Mouse (Mus musculus) intestine, embryonic 14.5 days (tissue): ENCODE measurements around the gene Eif2s3y. TPM values are rescaled to one million over a fixed set of nuclear protein-coding genes. Genes with fewer than 3 reads are reported as not detected.

Source experiments
- ATAC-seq: fragments of 200-750 bp; cut with Nextera tagmentation; replicated peaks from 2 replicates; pipeline ENCODE4 v1.8.0; 2017; ENCODE audit warnings: low read depth, moderate number of reproducible peaks, moderate TSS enrichment, moderate library complexity; ENCODE audit not compliant: low FRiP score, low TSS enrichment
- DNase-seq: peaks from one replicate; pipeline ENCODE4 v3.0.0-alpha.2; 2018; ENCODE audit warnings: low spot score
- H3K27ac ChIP-seq: fragments of 300-500 bp; sonication (generic); 2 replicates; pipeline ENCODE4 v1.5.1; 2014; ENCODE audit warnings: low read depth, mild to moderate bottlenecking, control low read depth
- H3K27me3 ChIP-seq: fragments of 300-500 bp; sonication (generic); replicated peaks from 2 replicates; pipeline ENCODE4 v1.6.1; 2014; ENCODE audit warnings: low read length, control low read depth; ENCODE audit not compliant: control insufficient read depth, insufficient read depth
- H3K36me3 ChIP-seq: fragments of 300-500 bp; sonication (generic); 2 replicates; pipeline ENCODE4 v1.6.1; 2014; ENCODE audit warnings: low read length, control low read depth; ENCODE audit not compliant: control insufficient read depth, insufficient read depth
- H3K4me1 ChIP-seq: fragments of 300-500 bp; sonication (generic); replicated peaks from 2 replicates; pipeline ENCODE4 v1.6.1; 2014; ENCODE audit warnings: low read length, control low read depth, mixed read lengths; ENCODE audit not compliant: control insufficient read depth, insufficient read depth
- H3K4me2 ChIP-seq: fragments of 300-500 bp; sonication (generic); 2 replicates; pipeline ENCODE4 v1.6.1; 2014; ENCODE audit warnings: low read length
- H3K4me3 ChIP-seq: fragments of 300-500 bp; sonication (generic); 2 replicates; pipeline ENCODE4 v1.5.1; 2014; ENCODE audit warnings: low read depth, low read length, control low read depth, mixed read lengths
- H3K9ac ChIP-seq: fragments of 300-500 bp; sonication (generic); 2 replicates; pipeline ENCODE4 v1.6.1; 2014; ENCODE audit warnings: mild to moderate bottlenecking, low read length
- H3K9me3 ChIP-seq: fragments of 300-500 bp; sonication (generic); 2 replicates; pipeline ENCODE4 v1.6.1; 2016; ENCODE audit warnings: low read length, control low read depth; ENCODE audit not compliant: control insufficient read depth
- WGBS: fragments of 180-500 bp; shearing (Covaris S2); extraction: QIAGEN DNeasy Blood & Tissue Kit; methylation state at CpG from one replicate; pipeline ENCODE4 v1.1.7; 2014; 5-methylcytosine and 5-hydroxymethylcytosine counted together
- microRNA-seq: library from miRNA; unstranded; fragments of <30 nt; microRNA quantifications from one replicate; pipeline ENCODE4, GENCODE M21; 2016
- polyA plus RNA-seq: library from polyadenylated mRNA; unstranded; fragments of >200 nt; fragmentation: Nextera tagmentation; extraction: Ambion mirVana; gene quantifications from 2 replicates; pipeline ENCODE4 v1.2.1, GENCODE M21; 2014

The Eif2s3y gene
- 59.9 TPM in 1 of 2 replicates, not detected in the other for polyA plus RNA-seq

GRCm38 (mm10) chrY:1009882-1010751 lies at the start of gene Eif2s3y:
Gene Eif2s3y, plus strand, starts transcription at chrY:1010543.
- WGBS = 17% methylated on average over 23 of the region's 31 CpGs
- H3K4me3 ChIP-seq = peak within 1 kb of the TSS; percentile 38

More at GRCm38 (mm10) chrY:1009882-1010751, at the start of gene Eif2s3y:
- ATAC-seq (peak; percentile 93; the same call in 1 of the 2 replicates), DNase-seq (peak; percentile 55)
- Histone ChIP-seq H3K9me3 (no peaks in the 10 kb centered on the region), H3K27me3 (no peaks in the 10 kb centered on the region), H3K27ac (no peak within 1 kb of the TSS), H3K36me3 (no peaks in the 10 kb centered on the region), H3K9ac (peak within 1 kb of the TSS; percentile 37; the same call in 1 of the 2 replicates), H3K4me1 (no peaks in the 10 kb centered on the region), H3K4me2 (peak within 1 kb of the TSS; percentile 38)

Small RNA genes within 50 kb of the gene (microRNA-seq; reads per million reads assigned to microRNA genes)
- gene Gm47281 = not detected

Other genes with a start within 250 kb of the Eif2s3y start
- gene Zfy1, start 213.1 kb upstream of the Eif2s3y start, polyA plus RNA-seq = not detected in 2 replicates
- not detected in 2 replicates for gene Uba1y, start 191.9 kb upstream of the Eif2s3y start, polyA plus RNA-seq
- 23.2 TPM in 1 of 2 replicates, not detected in the other for gene Kdm5d, start 112.8 kb upstream of the Eif2s3y start, polyA plus RNA-seq
- gene Uty, start 235.2 kb downstream of the Eif2s3y start, polyA plus RNA-seq = 20.6 TPM in 1 of 2 replicates, not detected in the other